Mouse (Mus musculus): ENCODE measurements at regions not wholly inside any gene's neighbourhood (a gene's known extent, or its start where the extent isn't known, plus 50 kb on each side); places are given as distances from the start of the nearest gene placed in this dataset.

GRCm38 (mm10) chr7:39764366-39764765 is 246.8 kb downstream of the Zfp619 start:
- no peak for TF ChIP-seq POLR2A (IDR thresholded peaks at IDR 0.05; ENCODE audit: borderline replicate concordance, extremely low read depth, insufficient read depth, insufficient read length, poor library complexity, severe bottlenecking)
- TF ChIP-seq CTCF (IDR thresholded peaks at IDR 0.05; ENCODE audit: borderline replicate concordance, extremely low read depth, insufficient read depth, insufficient read length) = no peak
